Mouse (Mus musculus): ENCODE data around the gene Noxa1.

The Noxa1 gene

GRCm38 (mm10) chr2:25095109-25095850 lies at the start of gene Noxa1:
Gene Noxa1 (minus strand): TSS chr2:25095149.
- in situ Hi-C loops (cut with MboI, MseI) = no loop called here

- in situ Hi-C loops (cut with MboI, MseI) = no loop called here
Measured at GRCm38 (mm10) chr2:25141921-25142320, 47.0 kb upstream of the Noxa1 start.

GRCm38 (mm10) chr2:25141185-25141584 lies 46.2 kb upstream of the Noxa1 start:
- in situ Hi-C loops (cut with MboI, MseI) = no loop called here

GRCm38 (mm10) chr2:25137832-25138231 lies 42.9 kb upstream of the Noxa1 start:
- in situ Hi-C loops (cut with MboI, MseI) = no loop called here

- in situ Hi-C loops (cut with MboI, MseI) = no loop called here
Measured at GRCm38 (mm10) chr2:25131601-25132000, 36.7 kb upstream of the Noxa1 start.

GRCm38 (mm10) chr2:25128072-25128471 lies 33.1 kb upstream of the Noxa1 start:
- in situ Hi-C loops (cut with MboI, MseI) = no loop called here

GRCm38 (mm10) chr2:25127206-25127605 lies 32.3 kb upstream of the Noxa1 start:
- in situ Hi-C loops (cut with MboI, MseI) = no loop called here

GRCm38 (mm10) chr2:25126011-25127010 lies 31.4 kb upstream of the Noxa1 start:
- in situ Hi-C loops (cut with MboI, MseI) = no loop called here

- in situ Hi-C loops (cut with MboI, MseI) = no loop called here
Measured at GRCm38 (mm10) chr2:25125146-25125545, 30.2 kb upstream of the Noxa1 start.

- in situ Hi-C loops (cut with MboI, MseI) = no loop called here
Measured at GRCm38 (mm10) chr2:25124411-25124810, 29.5 kb upstream of the Noxa1 start.

GRCm38 (mm10) chr2:25123527-25123926 lies 28.6 kb upstream of the Noxa1 start:
- in situ Hi-C loops (cut with MboI, MseI) = no loop called here

- in situ Hi-C loops (cut with MboI, MseI) = no loop called here
Measured at GRCm38 (mm10) chr2:25122666-25123065, 27.7 kb upstream of the Noxa1 start.

GRCm38 (mm10) chr2:25120963-25121362 lies 26.0 kb upstream of the Noxa1 start:
- in situ Hi-C loops (cut with MboI, MseI) = no loop called here

GRCm38 (mm10) chr2:25115442-25115841 lies 20.5 kb upstream of the Noxa1 start:
- in situ Hi-C loops (cut with MboI, MseI) = loop anchor here in 1 of 2 experiments (10.0 kb wide), 1 partner anchor 669 kb away; the partner anchor contains the start of gene Gm13539

GRCm38 (mm10) chr2:25114308-25114707 lies 19.4 kb upstream of the Noxa1 start:
- in situ Hi-C loops (cut with MboI, MseI) = loop anchor here in 1 of 2 experiments (10.0 kb wide), 1 partner anchor 670 kb away; the partner anchor contains the start of gene Gm13539

- in situ Hi-C loops (cut with MboI, MseI) = loop anchor here in 1 of 2 experiments (10.0 kb wide), 1 partner anchor 674 kb away; the partner anchor contains the start of gene Gm13539
Measured at GRCm38 (mm10) chr2:25111184-25111791, 16.3 kb upstream of the Noxa1 start.

- in situ Hi-C loops (cut with MboI, MseI) = loop anchor here in 1 of 2 experiments (10.0 kb wide), 1 partner anchor 674 kb away; the partner anchor contains the start of gene Gm13539
Measured at GRCm38 (mm10) chr2:25110505-25111183, 15.7 kb upstream of the Noxa1 start.

- in situ Hi-C loops (cut with MboI, MseI) = no loop called here
Measured at GRCm38 (mm10) chr2:25109487-25109886, 14.5 kb upstream of the Noxa1 start.

GRCm38 (mm10) chr2:25106045-25106444 lies 11.1 kb upstream of the Noxa1 start:
- in situ Hi-C loops (cut with MboI, MseI) = no loop called here

- in situ Hi-C loops (cut with MboI, MseI) = no loop called here
Measured at GRCm38 (mm10) chr2:25104122-25104521, 9.2 kb upstream of the Noxa1 start.

- in situ Hi-C loops (cut with MboI, MseI) = no loop called here
Measured at GRCm38 (mm10) chr2:25099703-25100102, 4.8 kb upstream of the Noxa1 start.

Measured in T-helper 17 cell (primary cell).